Mouse (Mus musculus) neural tube, embryonic 15.5 days (tissue): Measurements from ENCODE around the gene Prom2. TPM values are rescaled to one million over a fixed set of nuclear protein-coding genes. Genes with fewer than 3 reads are reported as not detected.

Experiments
- ATAC-seq: fragments of 200-750 bp; cut with Nextera tagmentation; 2 replicates; pipeline ENCODE4 v1.8.0; 2017; ENCODE audit warnings: mild to moderate bottlenecking, moderate TSS enrichment, moderate library complexity; ENCODE audit not compliant: low FRiP score
- H3K27ac ChIP-seq: fragments of 300-500 bp; sonication (generic); replicated peaks from 2 replicates; pipeline ENCODE4 v1.5.1; 2015; ENCODE audit warnings: mild to moderate bottlenecking, inconsistent platforms
- H3K27me3 ChIP-seq: fragments of 300-500 bp; sonication (generic); replicated peaks from 2 replicates; pipeline ENCODE4 v1.6.1; 2015; ENCODE audit warnings: inconsistent platforms
- H3K36me3 ChIP-seq: fragments of 300-500 bp; sonication (generic); 2 replicates; pipeline ENCODE4 v1.6.1; 2015; ENCODE audit warnings: inconsistent platforms
- H3K4me1 ChIP-seq: fragments of 300-500 bp; sonication (generic); 2 replicates; pipeline ENCODE4 v1.6.1; 2015; ENCODE audit warnings: inconsistent platforms
- H3K4me2 ChIP-seq: fragments of 300-500 bp; sonication (generic); 2 replicates; pipeline ENCODE4 v1.6.1; 2015; ENCODE audit warnings: inconsistent platforms, mild to moderate bottlenecking, moderate library complexity
- H3K4me3 ChIP-seq: fragments of 300-500 bp; sonication (generic); replicated peaks from 2 replicates; pipeline ENCODE4 v1.5.1; 2015; ENCODE audit warnings: mild to moderate bottlenecking, inconsistent platforms
- H3K9ac ChIP-seq: fragments of 300-500 bp; sonication (generic); replicated peaks from 2 replicates; pipeline ENCODE4 v1.6.1; 2015; ENCODE audit warnings: mild to moderate bottlenecking, inconsistent platforms
- H3K9me3 ChIP-seq: fragments of 300-500 bp; sonication (generic); replicated peaks from 2 replicates; pipeline ENCODE4 v1.6.1; 2016; ENCODE audit warnings: inconsistent platforms
- WGBS: fragments of 180-500 bp; shearing (Covaris S2); methylation state at CpG from one replicate; pipeline ENCODE4 v1.1.7; 2015; ENCODE audit warnings: mixed read lengths; 5-methylcytosine and 5-hydroxymethylcytosine counted together
- polyA plus RNA-seq: library from polyadenylated mRNA; unstranded; fragments of >200 nt; fragmentation: Nextera tagmentation; extraction: Ambion mirVana; gene quantifications from 2 replicates; pipeline ENCODE4 v1.2.1, GENCODE M21; 2015

Gene Prom2
- polyA plus RNA-seq, 1 experiment from 2014 or later, result 0.06 TPM

DNA sequence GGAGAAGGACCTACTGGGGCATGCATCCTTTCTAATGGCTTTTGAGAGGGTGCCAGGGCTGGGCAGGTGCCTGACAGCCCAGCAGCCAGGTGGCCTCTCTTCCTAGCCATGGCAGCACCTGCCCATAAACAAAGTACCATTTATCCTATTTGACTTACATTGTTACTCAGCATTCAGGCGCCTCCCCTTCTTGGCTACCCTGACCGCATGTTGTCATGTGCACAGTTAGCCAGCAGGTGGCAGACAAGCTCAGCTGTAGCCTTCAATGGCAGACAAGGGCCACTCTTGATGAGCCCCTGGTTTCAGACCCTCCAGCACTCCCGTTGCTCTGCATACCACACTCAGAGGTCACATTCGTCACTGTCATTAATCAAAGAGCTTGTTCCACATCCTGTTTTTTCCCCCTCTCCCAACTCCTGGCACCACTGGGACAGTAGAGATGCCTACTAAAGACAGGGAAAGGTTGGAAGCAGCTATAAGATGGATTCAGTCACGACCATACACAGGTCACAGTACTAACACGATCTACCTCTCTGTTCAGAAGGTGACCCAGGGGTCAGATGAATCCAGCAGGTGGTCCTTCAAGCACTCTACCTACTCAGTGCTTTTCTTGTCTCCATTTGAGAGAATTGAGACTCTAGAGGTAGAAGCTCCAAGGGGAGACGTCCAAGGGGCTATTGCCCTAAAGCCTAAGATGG, 34.0 kb downstream of the Prom2 start:
- 29% methylated on average over 7 of the region's 7 CpGs for WGBS
- no peak overlapping the region; the same call in 1 of the 2 replicates for H3K27ac ChIP-seq
- peaks cover 16% of the 10 kb centered on the region for H3K4me1 ChIP-seq
- no peak overlapping the region for H3K4me3 ChIP-seq
- H3K4me2 ChIP-seq, result no peak overlapping the region
- no peaks in the 10 kb centered on the region for H3K9me3 ChIP-seq
- H3K9ac ChIP-seq, result no peak overlapping the region
- peaks cover 7% of the 10 kb centered on the region; the same call in 1 of the 2 replicates for H3K27me3 ChIP-seq
- peak; percentile 68 for ATAC-seq
- no peaks in the 10 kb centered on the region for H3K36me3 ChIP-seq

DNA sequence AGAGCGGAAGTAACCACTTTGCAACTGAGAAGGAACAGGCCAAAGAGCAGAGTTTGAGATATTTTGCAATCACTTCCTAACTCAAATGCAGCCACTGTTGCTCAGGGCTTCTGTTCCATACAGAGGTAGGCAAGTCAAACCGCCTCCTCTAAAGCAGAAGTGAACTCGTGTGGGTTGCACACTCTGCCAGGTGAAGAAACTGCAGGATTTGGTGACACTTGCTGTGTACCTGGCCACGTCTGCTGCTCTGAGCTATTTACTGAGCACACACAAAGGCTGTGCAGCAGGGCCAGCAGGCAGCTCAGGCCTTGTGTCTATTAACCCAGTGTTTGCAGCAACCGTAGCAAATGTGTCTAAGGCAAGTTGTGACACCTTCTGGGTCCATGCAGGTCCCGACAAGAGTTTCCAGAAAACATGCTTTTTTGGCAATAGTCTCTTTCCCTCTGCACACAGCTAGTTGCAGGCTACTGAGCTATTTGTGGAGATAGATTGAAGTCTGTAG, 35.1 kb downstream of the Prom2 start:
- Histone ChIP-seq H3K9ac (no peak overlapping the region), H3K27me3 (peaks cover 7% of the 10 kb centered on the region; the same call in 1 of the 2 replicates), H3K4me3 (no peak overlapping the region), H3K36me3 (no peaks in the 10 kb centered on the region), H3K27ac (no peak overlapping the region), H3K4me1 (peaks cover 16% of the 10 kb centered on the region), H3K4me2 (no peak overlapping the region), H3K9me3 (no peaks in the 10 kb centered on the region)
- no peak for ATAC-seq
- 88% methylated on average over 6 of the region's 6 CpGs for WGBS

DNA sequence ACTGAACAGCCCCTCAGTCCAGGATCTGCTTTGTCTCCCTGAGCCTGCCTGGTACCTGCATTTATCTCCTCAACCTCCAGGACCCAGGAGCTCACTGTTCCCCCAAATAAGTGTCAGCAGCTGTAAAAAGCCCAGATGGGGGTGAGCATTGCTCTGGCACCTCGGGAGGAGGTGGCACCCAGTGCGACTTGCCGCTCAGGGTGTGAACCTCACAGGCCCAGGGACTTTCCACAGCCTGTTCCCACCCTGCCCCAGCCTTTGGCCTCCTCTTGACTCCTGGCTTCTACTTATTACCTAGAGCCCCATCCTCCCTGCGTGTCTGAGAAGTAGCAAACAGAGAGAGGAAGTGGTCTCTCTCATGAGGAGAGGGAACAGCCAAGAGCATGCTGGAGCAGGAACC, 36.1 kb downstream of the Prom2 start:
- Histone ChIP-seq H3K27ac (no peak overlapping the region), H3K36me3 (no peaks in the 10 kb centered on the region), H3K4me2 (no peak overlapping the region), H3K27me3 (peaks cover 7% of the 10 kb centered on the region; the same call in 1 of the 2 replicates), H3K4me1 (peaks cover 16% of the 10 kb centered on the region), H3K4me3 (no peak overlapping the region), H3K9me3 (no peaks in the 10 kb centered on the region), H3K9ac (no peak overlapping the region)
- ATAC-seq, result no peak
- WGBS, result 73% methylated on average over 4 of the region's 4 CpGs

DNA sequence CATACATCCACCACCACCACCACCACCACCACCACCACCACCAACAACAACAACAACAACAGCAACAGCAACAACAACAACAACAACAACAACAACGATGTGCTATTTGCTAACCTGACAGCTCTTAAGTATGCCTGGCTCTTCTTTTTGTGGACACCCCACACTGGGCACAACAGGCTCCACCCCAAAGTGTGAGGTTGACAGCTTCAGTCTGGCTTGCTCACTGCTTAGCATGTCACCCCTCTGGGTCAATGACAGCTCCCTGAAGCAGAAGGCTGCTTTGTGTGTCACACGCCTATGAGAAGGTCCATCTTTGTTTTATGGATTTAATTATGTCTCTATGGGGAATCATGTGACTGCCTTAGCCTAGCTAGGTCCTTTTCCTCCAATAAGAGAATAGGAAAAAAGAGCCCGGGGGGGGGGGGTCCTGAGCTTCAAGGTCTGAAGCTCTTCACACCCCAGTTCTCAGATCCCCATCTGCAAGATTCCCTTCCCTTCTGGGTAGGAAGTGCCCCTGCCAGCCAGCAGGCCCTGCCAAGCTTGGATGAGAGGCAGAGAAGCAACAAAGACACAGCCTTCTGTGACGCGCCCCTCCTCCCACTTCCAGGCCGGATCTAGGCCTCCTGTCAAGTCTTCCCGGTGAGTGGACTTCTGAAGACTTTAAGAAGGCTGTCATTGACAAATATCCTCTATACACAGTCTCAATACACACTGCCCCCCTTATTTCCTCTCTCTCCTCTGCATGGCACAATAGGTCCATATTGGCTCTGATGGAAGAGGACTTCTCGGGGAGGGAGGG, 37.3 kb downstream of the Prom2 start:
- 0 out of 2 replicates have a peak overlapping the region, but pooled peaks have one; percentile 38 for H3K27ac ChIP-seq
- H3K9me3 ChIP-seq, result no peaks in the 10 kb centered on the region
- WGBS, result 55% methylated on average over 8 of the region's 8 CpGs
- peaks cover 7% of the 10 kb centered on the region; the same call in 1 of the 2 replicates for H3K27me3 ChIP-seq
- peaks cover 16% of the 10 kb centered on the region for H3K4me1 ChIP-seq
- no peak overlapping the region for H3K4me3 ChIP-seq
- ATAC-seq, result peak; percentile 36
- H3K9ac ChIP-seq, result no peak overlapping the region
- no peaks in the 10 kb centered on the region for H3K36me3 ChIP-seq
- no peak overlapping the region for H3K4me2 ChIP-seq

- WGBS, result 62% methylated on average over 7 of the region's 7 CpGs
- Histone ChIP-seq H3K4me1 (peaks cover 7% of the 10 kb centered on the region; the same call in 1 of the 2 replicates), H3K27me3 (peaks cover under 1% of the 10 kb centered on the region; the same call in 1 of the 2 replicates), H3K27ac (no peak overlapping the region), H3K9me3 (no peaks in the 10 kb centered on the region), H3K9ac (no peak overlapping the region), H3K4me3 (no peak overlapping the region), H3K4me2 (no peak overlapping the region), H3K36me3 (no peaks in the 10 kb centered on the region)
- ATAC-seq, result no peak
These were observed 40.2 kb downstream of the Prom2 start for GRCm38 (mm10) chr2:127501061-127501460.

DNA sequence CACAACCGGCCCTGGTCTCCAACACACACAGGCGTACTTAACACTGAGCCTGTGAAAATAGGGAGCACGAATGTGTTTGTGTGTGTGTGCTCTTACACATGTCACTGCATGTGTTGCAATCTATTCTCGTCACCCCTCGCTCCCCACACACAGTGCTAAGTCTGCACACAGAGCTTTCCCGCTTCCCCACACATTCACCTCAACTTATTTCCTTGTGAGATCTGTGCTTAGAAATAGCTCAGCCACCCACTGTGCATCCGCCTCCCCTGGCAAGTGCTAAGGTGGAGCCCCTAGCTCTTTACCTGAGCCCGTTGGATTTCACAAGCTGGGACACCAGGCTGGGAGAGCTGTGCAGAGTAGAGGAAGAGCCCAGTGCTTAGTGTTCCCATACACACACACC, 42.5 kb downstream of the Prom2 start:
- Histone ChIP-seq H3K9ac (no peak overlapping the region), H3K27me3 (no peaks in the 10 kb centered on the region), H3K27ac (no peak overlapping the region), H3K36me3 (no peaks in the 10 kb centered on the region), H3K4me1 (peaks cover under 1% of the 10 kb centered on the region; the same call in 1 of the 2 replicates), H3K9me3 (no peaks in the 10 kb centered on the region), H3K4me2 (no peak overlapping the region), H3K4me3 (no peak overlapping the region)
- 85% methylated on average over 8 of the region's 8 CpGs for WGBS
- ATAC-seq, result no peak

DNA sequence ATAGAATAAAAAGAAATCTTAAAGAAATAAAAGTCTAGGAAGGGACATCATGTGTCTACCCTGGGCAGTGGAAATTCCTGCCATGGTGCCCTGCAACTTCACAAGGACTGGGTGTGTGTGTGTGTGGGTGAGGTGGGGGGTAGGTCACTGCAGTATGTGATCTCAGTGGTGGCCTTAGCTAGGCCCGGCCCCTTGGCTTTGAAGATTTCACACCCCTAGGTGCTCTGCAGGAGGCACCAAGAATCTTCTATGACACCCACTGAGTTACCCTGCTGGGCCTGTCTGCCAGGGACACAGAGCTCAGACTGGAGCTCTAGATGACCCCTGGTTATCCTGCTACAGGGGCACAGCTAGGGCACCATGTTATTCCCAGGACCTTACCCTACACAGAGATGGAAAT, 44.9 kb downstream of the Prom2 start:
- no peak for ATAC-seq
- Histone ChIP-seq H3K4me2 (no peak overlapping the region), H3K9ac (no peak overlapping the region), H3K27ac (no peak overlapping the region), H3K4me3 (no peak overlapping the region), H3K4me1 (no peaks in the 10 kb centered on the region), H3K36me3 (no peaks in the 10 kb centered on the region), H3K9me3 (no peaks in the 10 kb centered on the region), H3K27me3 (peaks cover 5% of the 10 kb centered on the region; the same call in 1 of the 2 replicates)
- WGBS, result 55% methylated on average over 1 of the region's 1 CpGs

DNA sequence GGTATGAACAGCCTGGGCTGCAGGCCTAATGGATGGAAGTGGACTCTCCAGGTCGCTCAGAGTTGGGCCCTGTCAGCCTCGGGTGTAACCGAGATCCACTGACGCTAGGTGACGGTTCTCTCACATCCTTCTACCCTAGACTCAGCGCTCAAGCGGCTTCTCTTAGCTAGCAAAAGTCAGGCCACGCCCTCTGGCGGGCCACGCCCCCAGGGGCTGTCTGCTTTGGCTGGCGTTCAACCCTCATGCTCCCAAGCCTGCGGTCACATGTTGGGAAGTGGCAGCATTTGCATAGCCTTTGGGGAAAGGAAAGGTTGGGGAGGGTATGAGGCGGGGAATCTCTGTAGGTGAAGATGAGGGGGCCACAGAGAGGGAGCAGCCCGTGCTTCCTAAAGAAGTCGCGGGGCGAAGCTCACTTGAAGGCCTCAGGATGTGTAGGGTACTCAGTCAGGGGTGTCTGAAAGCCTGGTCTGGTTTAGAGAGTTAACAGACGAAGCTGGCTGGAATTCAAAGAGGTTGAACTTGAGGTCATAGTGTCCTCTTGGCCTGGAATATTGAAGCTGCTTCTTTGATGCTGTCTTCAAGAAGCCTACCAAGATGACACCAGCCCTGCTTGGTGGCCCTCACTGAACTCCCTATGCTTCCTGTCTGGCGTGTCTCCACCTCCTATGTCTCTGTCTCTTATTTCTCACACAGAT, 56.6 kb downstream of the Prom2 start:
- Histone ChIP-seq H3K4me3 (peak overlapping the region; percentile 24), H3K27ac (no peak overlapping the region), H3K4me2 (peak overlapping the region; percentile 53), H3K27me3 (peaks cover 64% of the 10 kb centered on the region), H3K9me3 (no peaks in the 10 kb centered on the region), H3K36me3 (no peaks in the 10 kb centered on the region), H3K4me1 (peaks cover 35% of the 10 kb centered on the region), H3K9ac (0 out of 2 replicates have a peak overlapping the region, but pooled peaks have one; percentile 10)
- WGBS, result 8% methylated on average over 19 of the region's 19 CpGs
- peak; percentile 54; the same call in 1 of the 2 replicates for ATAC-seq

DNA sequence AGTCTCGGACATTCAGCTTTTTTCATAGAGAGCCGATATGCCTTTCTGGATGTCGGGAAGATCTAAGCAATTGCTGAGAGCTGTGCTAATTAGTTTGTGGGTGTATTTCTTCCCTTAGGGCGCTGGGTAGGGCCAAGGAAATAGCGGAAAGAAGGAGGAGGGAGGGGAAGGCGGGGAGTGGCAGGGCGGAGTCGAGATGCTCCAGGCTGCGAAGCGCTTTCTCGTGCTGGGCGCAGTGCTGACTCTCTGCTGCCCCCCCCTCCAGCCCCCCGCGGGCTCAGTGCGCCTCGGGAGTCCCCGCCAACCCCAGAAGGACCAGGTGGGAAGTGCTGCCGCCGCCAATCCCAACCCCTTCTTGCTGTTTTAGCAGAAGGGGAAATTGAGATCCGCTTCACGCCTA, 58.3 kb downstream of the Prom2 start:
- Histone ChIP-seq H3K9me3 (no peaks in the 10 kb centered on the region), H3K27me3 (peaks cover 77% of the 10 kb centered on the region), H3K4me1 (peaks cover 35% of the 10 kb centered on the region), H3K27ac (no peak overlapping the region), H3K36me3 (no peaks in the 10 kb centered on the region), H3K4me3 (peak overlapping the region; percentile 39), H3K4me2 (peak overlapping the region; percentile 72), H3K9ac (0 out of 2 replicates have a peak overlapping the region, but pooled peaks have one; percentile 9)
- no peak for ATAC-seq
- WGBS, result under 1% methylated on average over 19 of the region's 21 CpGs

- Histone ChIP-seq H3K4me3 (peak overlapping the region; percentile 39), H3K27ac (no peak overlapping the region), H3K9me3 (no peaks in the 10 kb centered on the region), H3K36me3 (no peaks in the 10 kb centered on the region), H3K9ac (0 out of 2 replicates have a peak overlapping the region, but pooled peaks have one; percentile 9), H3K4me2 (peak overlapping the region; percentile 72), H3K27me3 (peaks cover 77% of the 10 kb centered on the region), H3K4me1 (peaks cover 35% of the 10 kb centered on the region)
- peak; percentile 64 for ATAC-seq
- under 1% methylated on average over 21 of the region's 21 CpGs for WGBS
These were observed 58.7 kb downstream of the Prom2 start for GRCm38 (mm10) chr2:127482533-127482911.
